Mouse (Mus musculus): Measurements from ENCODE around the gene U2af1.
"Not testable (repeated sequence)": the region's sequence is repeated elsewhere in the genome, so short reads cannot be mapped to it uniquely, and the experiment has no call there.

Gene U2af1

DNA sequence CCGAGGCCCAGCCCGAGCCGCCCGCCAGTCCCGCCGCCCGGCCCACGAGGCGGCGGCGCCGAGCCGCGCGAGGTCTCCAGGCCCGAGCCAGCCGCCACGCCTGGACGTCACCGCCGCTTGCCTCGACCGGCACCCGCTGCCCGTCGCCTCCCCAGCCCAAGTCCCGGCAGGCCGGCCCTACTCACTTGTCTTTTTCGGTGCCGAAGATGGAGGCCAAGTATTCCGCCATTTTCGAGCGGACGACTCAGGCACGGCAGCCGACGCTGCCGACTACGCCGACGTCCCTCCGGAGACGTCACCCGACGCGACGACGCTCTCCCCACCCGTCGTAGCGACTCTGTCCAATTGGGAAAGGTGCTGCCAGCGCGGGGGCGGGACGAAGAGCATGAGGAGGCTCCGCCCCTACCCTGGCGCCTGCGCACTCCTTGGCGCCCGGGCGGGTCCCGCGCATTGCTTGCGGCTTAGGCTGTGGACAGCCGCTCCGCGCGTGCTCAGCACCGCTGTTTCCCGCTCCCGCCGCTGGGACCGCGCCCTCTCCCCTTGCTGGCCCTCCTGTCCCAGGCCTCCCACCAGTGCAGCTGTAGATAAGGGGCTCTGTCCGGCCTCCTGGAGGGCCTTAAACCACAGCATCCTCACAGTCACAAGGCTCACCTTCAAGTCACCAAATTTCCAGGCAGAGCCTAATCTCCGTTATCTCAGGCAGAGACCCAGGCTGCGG is at the start of gene U2af1:
Gene U2af1 (minus strand): TSS at position 425 of the 718 bp plus-strand sequence.
- peak; percentile 99 for DNase-seq (ENCODE audit: low spot score)

GRCm38 (mm10) chr17:31705271-31706020 is 46.8 kb upstream of the U2af1 start:
- no peak for DNase-seq (ENCODE audit: low spot score)

- DNase-seq (ENCODE audit: low spot score) = no peak
These were observed 44.7 kb upstream of the U2af1 start for GRCm38 (mm10) chr17:31703276-31703980.

GRCm38 (mm10) chr17:31698347-31698746 is 39.7 kb upstream of the U2af1 start:
- DNase-seq (ENCODE audit: low spot score) = no peak

GRCm38 (mm10) chr17:31695356-31695755 is 36.7 kb upstream of the U2af1 start:
- DNase-seq (ENCODE audit: low spot score) = not testable (repeated sequence)

DNA sequence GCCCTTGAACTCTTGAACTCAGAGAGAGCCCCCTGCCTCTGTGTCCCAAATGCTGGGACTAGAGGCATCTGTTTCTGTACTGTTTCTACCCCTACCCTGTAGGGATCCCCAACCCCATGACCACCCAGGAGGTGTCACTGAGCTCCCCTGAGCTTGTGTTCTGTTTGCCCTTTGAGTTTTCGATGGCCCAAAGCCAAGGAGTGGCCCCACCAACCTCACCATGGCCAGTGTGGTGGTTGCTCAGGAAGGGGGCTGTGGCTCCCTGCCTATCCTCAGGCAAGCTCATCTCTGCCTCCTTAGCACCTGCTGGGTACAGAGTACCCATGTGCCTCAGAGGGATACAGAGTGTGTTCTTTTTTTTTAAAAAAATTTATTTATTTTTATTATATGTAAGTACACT is 36.3 kb upstream of the U2af1 start:
- no peak for DNase-seq (ENCODE audit: low spot score)

- DNase-seq (ENCODE audit: low spot score) = no peak
These were observed 35.3 kb upstream of the U2af1 start for GRCm38 (mm10) chr17:31694023-31694376.

DNA sequence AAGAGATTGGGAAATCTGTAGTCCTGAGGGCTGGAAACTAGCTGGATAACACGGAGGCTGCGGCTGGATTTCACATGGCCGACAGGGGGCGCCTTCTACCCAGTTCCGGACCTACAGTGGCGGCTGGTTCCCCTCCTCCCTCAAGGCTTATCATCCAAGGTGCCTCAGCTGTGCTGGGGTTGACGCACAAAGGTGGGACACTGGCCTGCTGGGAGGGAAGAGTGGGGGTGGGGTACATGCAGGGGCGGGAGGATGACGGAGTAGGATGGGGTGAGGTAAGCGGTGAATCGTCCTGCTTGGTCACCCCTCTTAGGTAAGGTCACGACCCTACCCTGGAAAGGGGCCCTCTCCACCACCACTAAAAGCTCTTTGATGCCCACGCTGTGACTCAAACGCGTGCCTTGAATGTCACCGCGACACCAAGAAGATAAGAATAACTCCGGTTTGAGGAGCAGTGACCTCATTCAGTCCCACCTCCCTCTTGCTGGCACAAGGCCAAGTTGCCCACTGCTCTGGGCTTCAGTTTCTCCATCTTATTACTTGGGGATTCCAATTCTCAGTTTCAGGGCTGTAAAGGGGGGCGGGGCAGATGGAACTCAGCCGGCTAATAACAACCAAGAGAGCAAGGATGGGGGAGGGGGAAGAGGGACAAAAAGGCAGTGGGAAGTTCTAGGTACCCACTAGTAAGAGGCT is 34.8 kb upstream of the U2af1 start:
- peak; percentile 89 for DNase-seq (ENCODE audit: low spot score)

GRCm38 (mm10) chr17:31692918-31693317 is 34.2 kb upstream of the U2af1 start:
- no peak for DNase-seq (ENCODE audit: low spot score)

DNA sequence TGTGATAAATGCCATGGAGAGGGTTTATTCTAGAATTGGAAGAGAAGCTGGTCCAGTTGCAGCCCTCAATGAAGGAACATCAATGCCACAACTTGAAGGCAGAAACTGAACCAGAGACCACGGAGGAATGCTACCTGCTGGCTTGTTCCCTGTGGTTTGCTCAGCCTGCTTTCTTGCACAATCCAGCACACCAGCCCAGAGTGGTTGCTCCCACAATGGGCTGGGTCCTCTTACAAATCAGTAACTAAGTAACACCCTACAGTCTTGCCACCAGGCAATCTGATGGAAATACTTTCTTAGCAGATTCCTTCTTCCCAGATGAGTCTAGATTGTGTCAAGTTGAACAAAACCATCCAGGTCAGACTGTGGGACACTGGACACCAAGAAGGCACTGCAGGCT is 30.9 kb upstream of the U2af1 start:
- DNase-seq (ENCODE audit: low spot score) = no peak

GRCm38 (mm10) chr17:31688112-31688511 is 29.4 kb upstream of the U2af1 start:
- DNase-seq (ENCODE audit: low spot score) = no peak

DNA sequence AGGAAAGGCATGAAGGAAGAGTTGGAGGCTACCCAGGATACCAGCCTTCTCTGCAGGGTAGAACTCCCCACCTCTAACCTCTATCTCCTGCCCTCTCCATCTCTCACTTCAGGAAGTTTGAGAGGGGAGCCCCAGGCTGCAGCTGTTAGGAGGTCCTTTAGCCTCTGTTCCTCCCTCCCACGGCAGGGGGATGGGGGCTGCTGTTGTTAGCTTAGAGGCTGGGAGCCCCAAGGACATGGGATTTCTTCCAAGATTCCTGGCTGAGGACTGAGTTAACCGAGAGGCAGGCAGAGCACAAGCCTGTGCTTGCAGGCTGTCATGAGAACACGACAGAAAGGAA is 27.5 kb upstream of the U2af1 start:
- DNase-seq (ENCODE audit: low spot score) = no peak

- DNase-seq (ENCODE audit: low spot score) = peak; percentile 90
These were observed 27.0 kb upstream of the U2af1 start for GRCm38 (mm10) chr17:31685514-31686224.

DNA sequence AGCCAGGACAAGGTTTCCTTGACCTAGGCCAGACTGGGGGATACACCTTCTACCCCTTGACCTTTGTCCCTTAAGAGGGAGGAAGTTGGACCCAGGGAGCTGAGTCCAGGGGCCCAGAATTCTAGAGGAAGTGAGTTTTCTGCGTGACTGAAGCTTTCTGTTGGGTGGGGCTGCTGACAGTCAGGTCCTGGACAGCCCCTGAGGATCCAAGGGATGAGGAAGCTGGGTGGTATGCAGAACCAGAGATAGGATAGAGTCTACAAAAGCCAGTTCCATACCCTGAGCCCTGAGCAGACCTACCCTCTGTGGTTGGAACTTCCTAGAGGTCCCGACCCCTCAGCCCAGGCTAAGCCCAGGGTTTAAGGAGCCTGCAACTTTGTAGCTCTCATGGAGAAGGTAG is 21.8 kb upstream of the U2af1 start:
- no peak for DNase-seq (ENCODE audit: low spot score)

GRCm38 (mm10) chr17:31677507-31677906 is 18.8 kb upstream of the U2af1 start, which contains the start of gene Cryaa:
Cryaa (plus strand) TSS chr17:31677807.
- no peak for DNase-seq (ENCODE audit: low spot score)

GRCm38 (mm10) chr17:31674426-31674825 is 15.7 kb upstream of the U2af1 start:
- no peak for DNase-seq (ENCODE audit: low spot score)

GRCm38 (mm10) chr17:31672279-31672678 is 13.6 kb upstream of the U2af1 start:
- no peak for DNase-seq (ENCODE audit: low spot score)

DNA sequence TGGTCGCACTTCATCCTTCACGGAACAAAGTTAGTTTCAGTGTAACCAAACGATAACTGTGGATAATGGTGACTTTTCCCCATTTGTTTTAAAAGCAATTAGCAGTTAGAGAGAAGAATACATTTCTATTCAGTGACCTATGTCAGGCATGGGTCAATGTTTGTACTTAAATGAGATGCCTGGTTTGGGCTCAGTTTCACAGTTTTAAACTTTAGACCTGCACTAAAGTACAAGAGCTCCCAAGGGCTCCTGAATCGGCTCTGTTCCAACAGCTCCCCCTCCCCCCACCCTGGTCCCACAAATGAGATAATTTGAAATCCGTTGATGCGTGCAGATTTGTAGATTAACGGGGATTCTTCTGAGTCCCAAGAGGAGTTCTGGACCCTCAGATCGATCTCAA is 13.0 kb upstream of the U2af1 start:
- no peak for DNase-seq (ENCODE audit: low spot score)

GRCm38 (mm10) chr17:31670163-31670562 is 11.5 kb upstream of the U2af1 start:
- DNase-seq (ENCODE audit: low spot score) = peak; percentile 64

DNA sequence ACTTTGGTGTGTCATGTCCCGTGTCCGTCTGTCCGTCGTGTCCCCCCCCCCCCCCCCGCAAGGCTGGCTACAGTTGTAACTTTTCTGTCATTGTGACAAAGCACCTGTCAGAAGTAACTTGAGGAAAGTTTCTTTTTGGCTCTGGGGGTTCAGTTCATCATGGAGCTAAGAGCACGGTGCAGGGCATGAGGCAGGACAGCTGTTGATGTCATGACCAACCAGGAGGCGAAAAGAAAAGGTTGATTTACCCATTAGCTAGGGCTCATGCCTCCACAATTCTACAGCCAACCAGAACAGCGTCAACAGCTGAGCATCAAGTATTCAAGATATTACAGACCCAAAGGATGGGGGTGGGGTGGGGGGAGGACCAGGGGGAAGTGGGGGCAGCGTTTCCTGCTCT is 9.6 kb upstream of the U2af1 start:
- DNase-seq (ENCODE audit: low spot score) = no peak

- DNase-seq (ENCODE audit: low spot score) = peak; percentile 86
These were observed 6.1 kb upstream of the U2af1 start for GRCm38 (mm10) chr17:31664760-31665159.

GRCm38 (mm10) chr17:31662855-31663254 is 4.2 kb upstream of the U2af1 start:
- DNase-seq (ENCODE audit: low spot score) = no peak

Data from retina, embryonic 14.5 days (tissue).